Mouse (Mus musculus) T-helper 17 cell (primary cell): ENCODE data around the gene Atcay.
"Not testable (repeated sequence)": the region's sequence is repeated elsewhere in the genome, so short reads cannot be mapped to it uniquely, and the experiment has no call there.

Experiments
- in situ Hi-C, 2 experiments: fragments of 300-600 bp; cut with MboI, MseI; formaldehyde crosslinking; loops; 1 replicate in 1 of 2; 2 replicates in 1 of 2; pipeline ENCODE4 v1.15.1; 2025; ENCODE audit warnings: high pct_unique_total_duplicates in 2 of 2

The Atcay gene

GRCm38 (mm10) chr10:81244146-81244545 lies 13.5 kb upstream of the Atcay start:
- in situ Hi-C loops: no loop called here

- in situ Hi-C loops: no loop called here
Measured at GRCm38 (mm10) chr10:81242021-81242420, 11.4 kb upstream of the Atcay start.

GRCm38 (mm10) chr10:81240876-81241275 lies 10.2 kb upstream of the Atcay start:
- in situ Hi-C loops: no loop called here

GRCm38 (mm10) chr10:81238618-81239017 lies 8.0 kb upstream of the Atcay start:
- in situ Hi-C loops: loop anchor here in 1 of 2 experiments (10.0 kb wide), 1 partner anchor 1536 kb away; no protein-coding TSS in a partner anchor

GRCm38 (mm10) chr10:81236471-81237268 lies 6.0 kb upstream of the Atcay start:
- in situ Hi-C loops: loop anchor here in 1 of 2 experiments (10.0 kb wide), 1 partner anchor 1538 kb away; no protein-coding TSS in a partner anchor

- in situ Hi-C loops: loop anchor here in 1 of 2 experiments (10.0 kb wide), 1 partner anchor 1541 kb away; no protein-coding TSS in a partner anchor
Measured at GRCm38 (mm10) chr10:81234206-81234605, 3.6 kb upstream of the Atcay start.

- in situ Hi-C loops: loop anchor here in 1 of 2 experiments (10.0 kb wide), 1 partner anchor 1542 kb away; no protein-coding TSS in a partner anchor
Measured at GRCm38 (mm10) chr10:81233226-81233585, 2.6 kb upstream of the Atcay start.

- in situ Hi-C loops: loop anchor here in 1 of 2 experiments (10.0 kb wide), 1 partner anchor 1542 kb away; no protein-coding TSS in a partner anchor
Measured at GRCm38 (mm10) chr10:81232580-81233225, 2.1 kb upstream of the Atcay start, which contains the start of gene Zfr2. Gene Zfr2, plus strand, starts transcription at chr10:81233155.

GRCm38 (mm10) chr10:81231436-81231835 lies 803 bp upstream of the Atcay start:
- in situ Hi-C loops: loop anchor here in 1 of 2 experiments (10.0 kb wide), 1 partner anchor 1543 kb away; no protein-coding TSS in a partner anchor

- in situ Hi-C loops: loop anchor here in 1 of 2 experiments (10.0 kb wide), 1 partner anchor 1545 kb away; no protein-coding TSS in a partner anchor
Measured at GRCm38 (mm10) chr10:81229735-81230437, 747 bp downstream of the Atcay start.

GRCm38 (mm10) chr10:81223731-81224130 lies 6.9 kb downstream of the Atcay start:
- in situ Hi-C loops: not testable (repeated sequence)

GRCm38 (mm10) chr10:81221402-81222015 lies 9.1 kb downstream of the Atcay start:
- in situ Hi-C loops: no loop called here

- in situ Hi-C loops: no loop called here
Measured at GRCm38 (mm10) chr10:81217964-81218363, 12.7 kb downstream of the Atcay start.

- in situ Hi-C loops: not testable (repeated sequence)
Measured at GRCm38 (mm10) chr10:81217267-81217666, 13.4 kb downstream of the Atcay start.

GRCm38 (mm10) chr10:81216810-81217209 lies 13.8 kb downstream of the Atcay start:
- in situ Hi-C loops: no loop called here

- in situ Hi-C loops: no loop called here
Measured at GRCm38 (mm10) chr10:81216260-81216659, 14.4 kb downstream of the Atcay start.

GRCm38 (mm10) chr10:81210154-81210553 lies 20.5 kb downstream of the Atcay start:
- in situ Hi-C loops: no loop called here

- in situ Hi-C loops: no loop called here
Measured at GRCm38 (mm10) chr10:81204137-81204536, 26.5 kb downstream of the Atcay start.

- in situ Hi-C loops: no loop called here
Measured at GRCm38 (mm10) chr10:81202978-81203720, 27.5 kb downstream of the Atcay start.
